Mouse (Mus musculus) c-Kit-positive CD71-positive TER-119-negative erythroid progenitor cells, embryonic 14.5 days (primary cell): ENCODE results near the gene Zfp622.

Experiments used
- DNase-seq: peaks from one replicate; pipeline ENCODE4 v3.0.0-alpha.2; 2013; ENCODE audit warnings: low read depth

Zfp622 gene

GRCm38 (mm10) chr15:25984067-25984733 lies at the start of gene Zfp622:
Gene Zfp622, plus strand, starts transcription at chr15:25984366.
- peak; percentile 97 for DNase-seq

GRCm38 (mm10) chr15:25934411-25934810 lies 49.8 kb upstream of the Zfp622 start:
- DNase-seq: no peak

GRCm38 (mm10) chr15:25938496-25938895 lies 45.7 kb upstream of the Zfp622 start:
- no peak for DNase-seq

- no peak for DNase-seq
Measured at GRCm38 (mm10) chr15:25940397-25941377, 43.5 kb upstream of the Zfp622 start.

- DNase-seq: no peak
Measured at GRCm38 (mm10) chr15:25941514-25941913, 42.7 kb upstream of the Zfp622 start.

GRCm38 (mm10) chr15:25942415-25942814 lies 41.8 kb upstream of the Zfp622 start:
- DNase-seq: no peak

GRCm38 (mm10) chr15:25943386-25944137 lies 40.6 kb upstream of the Zfp622 start:
- no peak for DNase-seq

- no peak for DNase-seq
Measured at GRCm38 (mm10) chr15:25945224-25945623, 38.9 kb upstream of the Zfp622 start.

GRCm38 (mm10) chr15:25946482-25946881 lies 37.7 kb upstream of the Zfp622 start:
- no peak for DNase-seq

- no peak for DNase-seq
Measured at GRCm38 (mm10) chr15:25947383-25947782, 36.8 kb upstream of the Zfp622 start.

- DNase-seq: no peak
Measured at GRCm38 (mm10) chr15:25948257-25949223, 35.6 kb upstream of the Zfp622 start.

GRCm38 (mm10) chr15:25949696-25950095 lies 34.5 kb upstream of the Zfp622 start:
- DNase-seq: no peak

GRCm38 (mm10) chr15:25950584-25950983 lies 33.6 kb upstream of the Zfp622 start:
- DNase-seq: no peak

- no peak for DNase-seq
Measured at GRCm38 (mm10) chr15:25951037-25951436, 33.1 kb upstream of the Zfp622 start.

- no peak for DNase-seq
Measured at GRCm38 (mm10) chr15:25956001-25956400, 28.2 kb upstream of the Zfp622 start.

GRCm38 (mm10) chr15:25956422-25957117 lies 27.6 kb upstream of the Zfp622 start:
- no peak for DNase-seq

- DNase-seq: no peak
Measured at GRCm38 (mm10) chr15:25957651-25958050, 26.5 kb upstream of the Zfp622 start.

- DNase-seq: no peak
Measured at GRCm38 (mm10) chr15:25959375-25959774, 24.8 kb upstream of the Zfp622 start.

- DNase-seq: no peak
Measured at GRCm38 (mm10) chr15:25960231-25960630, 23.9 kb upstream of the Zfp622 start.

GRCm38 (mm10) chr15:25966220-25966774 lies 17.9 kb upstream of the Zfp622 start:
- no peak for DNase-seq
